Mouse (Mus musculus): ENCODE results near the gene Sfr1.

Gene Sfr1

GRCm38 (mm10) chr19:47753921-47754320 is 22.4 kb downstream of the Sfr1 start:
- DNase-seq = no peak

GRCm38 (mm10) chr19:47754931-47755330 is 23.4 kb downstream of the Sfr1 start:
- no peak for DNase-seq

GRCm38 (mm10) chr19:47755625-47756024 is 24.1 kb downstream of the Sfr1 start:
- no peak for DNase-seq

GRCm38 (mm10) chr19:47777847-47778246 is 46.4 kb downstream of the Sfr1 start:
- DNase-seq = no peak

GRCm38 (mm10) chr19:47780145-47780544 is 48.7 kb downstream of the Sfr1 start:
- no peak for DNase-seq

- DNase-seq = peak; percentile 48
Measured at GRCm38 (mm10) chr19:47780972-47781371, 49.5 kb downstream of the Sfr1 start.

- DNase-seq = no peak
Measured at GRCm38 (mm10) chr19:47783898-47784297, 52.4 kb downstream of the Sfr1 start.
